Mouse (Mus musculus) small intestine, adult 2 months (tissue): ENCODE measurements around the gene Krtap31-1.

Experiments used
- CTCF ChIP-seq: fragments of 200-500 bp; IDR thresholded peaks from 2 replicates; pipeline ENCODE4 v1.5.1; 2012; ENCODE audit warnings: low read depth, mild to moderate bottlenecking, control low read depth, inconsistent platforms, low read length, moderate library complexity, mixed read lengths; ENCODE audit not compliant: insufficient replicate concordance, insufficient read length; ENCODE audit errors: extremely low read depth
- POLR2A ChIP-seq: fragments of 200-500 bp; IDR thresholded peaks from 2 replicates; pipeline ENCODE4 v1.6.1; 2012; ENCODE audit warnings: low read depth, mild to moderate bottlenecking, control low read depth, inconsistent platforms, low read length, moderate library complexity

GRCm38 (mm10) chr11:99937751-99938264, 30.1 kb downstream of the Krtap31-1 start:
- no peak for TF ChIP-seq CTCF
- no peak for TF ChIP-seq POLR2A
